Mouse (Mus musculus) mesoderm, embryonic 11.5 days (tissue): Measurements from ENCODE around the gene Xndc1.

Experiments
- DNase-seq: peaks from one replicate; pipeline ENCODE4 v3.0.0-alpha.2; 2012; ENCODE audit warnings: low read depth, low spot score

Gene Xndc1

GRCm38 (mm10) chr7:102081784-102082183 is 16.5 kb downstream of the Xndc1 start:
- DNase-seq, result no peak

GRCm38 (mm10) chr7:102082816-102083215 is 17.5 kb downstream of the Xndc1 start, which contains the start of gene Trpc2:
TSS of gene Trpc2 (plus strand) at chr7:102083116.
- no peak for DNase-seq

- DNase-seq, result no peak
Measured at GRCm38 (mm10) chr7:102084041-102084696, 18.9 kb downstream of the Xndc1 start.

- no peak for DNase-seq
Measured at GRCm38 (mm10) chr7:102087336-102087735, 22.0 kb downstream of the Xndc1 start.

- peak; percentile 75 for DNase-seq
Measured at GRCm38 (mm10) chr7:102099760-102100661, 34.7 kb downstream of the Xndc1 start.

- no peak for DNase-seq
Measured at GRCm38 (mm10) chr7:102100868-102101267, 35.6 kb downstream of the Xndc1 start.

GRCm38 (mm10) chr7:102101487-102101886 is 36.2 kb downstream of the Xndc1 start, which contains the start of gene Art1:
TSS of gene Art1 (plus strand) at chr7:102101743.
- no peak for DNase-seq

GRCm38 (mm10) chr7:102102241-102102640 is 36.9 kb downstream of the Xndc1 start:
- DNase-seq, result no peak

GRCm38 (mm10) chr7:102102696-102103095 is 37.4 kb downstream of the Xndc1 start:
- no peak for DNase-seq

GRCm38 (mm10) chr7:102103555-102103954 is 38.2 kb downstream of the Xndc1 start:
- no peak for DNase-seq

- no peak for DNase-seq
Measured at GRCm38 (mm10) chr7:102104126-102104525, 38.8 kb downstream of the Xndc1 start.

GRCm38 (mm10) chr7:102106700-102107141 is 41.4 kb downstream of the Xndc1 start:
- no peak for DNase-seq

GRCm38 (mm10) chr7:102108206-102108605 is 42.9 kb downstream of the Xndc1 start:
- DNase-seq, result no peak

- DNase-seq, result no peak
Measured at GRCm38 (mm10) chr7:102109171-102109570, 43.9 kb downstream of the Xndc1 start, which contains the start of gene Art5. TSS of gene Art5 (minus strand) at chr7:102109489.

- DNase-seq, result no peak
Measured at GRCm38 (mm10) chr7:102109746-102110145, 44.4 kb downstream of the Xndc1 start.

- no peak for DNase-seq
Measured at GRCm38 (mm10) chr7:102113151-102113729, 47.9 kb downstream of the Xndc1 start.

- DNase-seq, result no peak
Measured at GRCm38 (mm10) chr7:102116579-102117331, 51.4 kb downstream of the Xndc1 start, which contains the start of gene Chrna10. TSS of gene Chrna10 (minus strand) at chr7:102116828.

- DNase-seq, result no peak
Measured at GRCm38 (mm10) chr7:102117382-102117781, 52.1 kb downstream of the Xndc1 start.

GRCm38 (mm10) chr7:102120326-102120725 is 55.0 kb downstream of the Xndc1 start:
- no peak for DNase-seq

GRCm38 (mm10) chr7:102132395-102132794 is 67.1 kb downstream of the Xndc1 start:
- DNase-seq, result no peak
